Mouse (Mus musculus): ENCODE measurements at regions not wholly inside any gene's neighbourhood (a gene's known extent, or its start where the extent isn't known, plus 50 kb on each side); places are given as distances from the start of the nearest gene placed in this dataset.

DNA sequence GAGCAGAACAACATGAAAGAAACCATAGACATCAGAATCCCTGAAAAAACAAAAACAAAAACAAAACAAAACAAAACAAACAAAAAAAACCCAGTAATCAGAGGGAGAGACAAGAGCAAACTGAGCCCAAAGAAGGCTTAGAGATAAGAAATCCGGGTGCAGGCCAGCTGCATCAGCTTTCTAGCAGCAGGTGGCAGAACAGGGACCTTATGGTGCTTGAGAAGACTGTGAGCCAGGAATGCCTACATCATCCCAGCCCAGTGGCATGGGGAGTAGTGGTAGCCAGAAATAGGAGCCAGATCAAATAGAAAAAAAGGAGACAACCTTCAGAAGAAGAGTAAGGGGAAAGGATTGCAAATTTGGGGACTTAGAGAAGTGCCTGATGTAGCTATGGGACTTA, 152.8 kb downstream of the Diras2 start:
- no peak for TF ChIP-seq CTCF (IDR thresholded peaks at IDR 0.05; ENCODE audit: low read depth)
- no peak for TF ChIP-seq EP300 (optimal IDR thresholded peaks at IDR 0.05)
